Mouse (Mus musculus) liver, adult 10 weeks (tissue): ENCODE results near the gene Olfr452. TPM values are rescaled to one million over a fixed set of nuclear protein-coding genes. Genes with fewer than 3 reads are reported as not detected.

ENCODE experiments used
- polyA plus RNA-seq: library from polyadenylated mRNA; stranded (reverse); fragments of 350-450 nt; fragmentation: Illumina TruSeq; extraction: RNeasy Lipid Tissue Mini Kit (QIAGEN cat#74804); gene quantifications from one replicate; pipeline ENCODE4 v1.2.3, GENCODE M21; 2014; ENCODE audit warnings: low read depth, low replicate concordance

Gene Olfr452
- not detected for polyA plus RNA-seq

GRCm38 (mm10) chr6:42784793-42785192, at the start of gene Olfr452:
Gene Olfr452 (plus strand): TSS chr6:42785093.

DNA sequence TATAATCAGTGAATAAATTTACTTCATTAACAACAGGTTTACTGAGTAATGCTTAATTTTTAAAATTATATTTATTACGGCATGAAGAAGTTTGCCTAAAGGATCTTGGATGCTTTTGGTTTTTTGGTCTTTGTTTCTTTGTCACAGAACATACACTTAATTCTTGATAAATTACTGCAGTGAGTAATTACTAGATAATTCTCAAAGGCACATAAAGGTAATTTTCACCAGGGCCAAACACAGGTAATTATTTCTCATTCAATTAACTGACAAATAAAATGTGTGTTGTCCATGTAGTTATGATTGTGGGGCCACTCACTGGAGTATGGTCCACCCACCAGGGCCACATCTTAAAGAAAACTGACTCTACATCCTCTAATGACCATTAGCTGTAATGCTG, 45.8 kb upstream of the Olfr452 start, which contains the start of gene Olfr453:
Gene Olfr453, plus strand, starts transcription at position 301 of the 400 bp plus-strand sequence.

DNA sequence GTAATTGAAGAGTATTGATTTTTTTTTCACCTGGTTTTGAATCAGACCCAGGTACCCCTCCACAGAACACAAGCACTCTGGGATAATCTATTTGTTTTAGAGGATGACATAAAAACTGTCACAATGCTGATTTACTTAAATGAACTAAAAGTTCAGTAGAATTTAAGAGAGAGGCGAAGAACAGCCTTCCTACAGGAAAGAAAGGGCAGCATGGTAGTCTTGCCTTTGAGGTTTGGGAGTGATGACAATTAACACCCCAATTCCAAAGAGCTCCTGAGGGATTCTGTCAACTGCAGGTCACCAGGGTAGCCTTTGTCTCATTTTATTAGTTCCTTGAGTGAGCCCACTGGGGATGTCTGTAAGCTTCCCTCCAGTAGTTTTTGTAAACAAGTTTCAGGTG, 28.8 kb upstream of the Olfr452 start, which contains the start of gene Olfr38:
Gene Olfr38, plus strand, starts transcription at position 301 of the 400 bp plus-strand sequence.

DNA sequence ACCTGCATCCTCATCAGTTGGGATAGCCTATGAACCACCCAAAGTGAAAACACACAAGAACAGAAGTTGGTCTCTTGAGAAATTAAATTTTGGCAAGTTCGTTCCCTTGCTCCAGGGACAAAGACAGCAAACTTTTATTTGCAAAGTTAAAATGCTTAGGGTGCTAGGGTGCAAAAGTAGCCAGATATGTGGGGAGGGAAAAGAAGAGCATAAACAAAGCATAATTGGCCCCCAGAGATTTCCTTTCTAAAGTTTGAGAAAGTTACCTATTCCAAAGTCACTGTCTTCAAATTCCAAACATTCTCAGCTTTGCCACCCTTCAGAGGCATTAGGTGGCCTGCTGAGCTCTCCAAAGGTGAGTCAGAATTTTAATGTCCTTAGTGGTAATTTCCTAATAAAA, 26.7 kb downstream of the Olfr452 start, which contains the start of gene Olfr450:
Gene Olfr450, plus strand, starts transcription at position 301 of the 400 bp plus-strand sequence.

GRCm38 (mm10) chr6:42834084-42834483, 49.2 kb downstream of the Olfr452 start, which contains the start of gene Olfr449:
Gene Olfr449 (plus strand): TSS chr6:42834384.

Other genes starting within 250 kb of the Olfr452 start
- not detected for gene Olfr455, start 237.5 kb upstream of the Olfr452 start, polyA plus RNA-seq
- not detected for gene Tcaf3, start 187.4 kb upstream of the Olfr452 start, polyA plus RNA-seq
- gene Tcaf2, start 139.8 kb upstream of the Olfr452 start, polyA plus RNA-seq, result 0.58 TPM
- gene Tcaf1, start 75.0 kb upstream of the Olfr452 start, polyA plus RNA-seq, result 2.4 TPM
- not detected for gene Olfr453, start 45.7 kb upstream of the Olfr452 start, polyA plus RNA-seq
- gene Olfr38, start 28.7 kb upstream of the Olfr452 start, polyA plus RNA-seq, result not detected
- gene Olfr450, start 26.8 kb downstream of the Olfr452 start, polyA plus RNA-seq, result not detected
- gene Olfr449, start 49.3 kb downstream of the Olfr452 start, polyA plus RNA-seq, result not detected
- gene Olfr448, start 105.3 kb downstream of the Olfr452 start, polyA plus RNA-seq, result not detected
- not detected for gene Olfr447, start 123.8 kb downstream of the Olfr452 start, polyA plus RNA-seq
- gene Olfr446, start 136.3 kb downstream of the Olfr452 start, polyA plus RNA-seq, result not detected
- gene Olfr444, start 164.0 kb downstream of the Olfr452 start, polyA plus RNA-seq, result not detected